ENCODE assay signal across 22 mouse cellular contexts in genomic region chr3:45924338-45924737, GRCm38 (mm10).
DNase-seq lines count a peak whose midpoint lies in the region; ATAC-seq and TF ChIP-seq lines count a peak whose summit lies in the region.
"Had no signal": no experiment of that assay in that cellular context is flagged by ENCODE, and none has a peak within 500 bp of the region (broad histone marks: within the 10 kb centered on the region; RNA-seq: fewer than 3 reads in every experiment).

No protein-coding gene starts in this region.

- no peak overlapping the region for H3K9ac ChIP-seq in intestine, postnatal 0 days (ENCODE audit: low read depth, low read length)
- H3K9ac ChIP-seq in intestine, embryonic 15.5 days, result no peak overlapping the region
- no peak overlapping the region for H3K9ac ChIP-seq in lung, embryonic 14.5 days
- H3K9ac ChIP-seq: embryonic facial prominence, embryonic 12.5 days; forebrain, embryonic 15.5 days; heart, embryonic 15.5 days; hindbrain, embryonic 12.5 days had no signal

- 0 out of 2 replicates have a peak, but pooled peaks have one; percentile 17 for TF ChIP-seq CTCF in intestine, postnatal 0 days (IDR thresholded peaks at IDR 0.05; ENCODE audit: low read depth)
- TF ChIP-seq CTCF in lung, embryonic 14.5 days (IDR thresholded peaks at IDR 0.05; ENCODE audit: low read depth), result peak; percentile 37

- H3K9me3 ChIP-seq in intestine, postnatal 0 days (ENCODE audit: control insufficient read depth), result 0 out of 2 replicates have a peak, but pooled peaks cover 2% of the 10 kb centered on the region
- H3K9me3 ChIP-seq in intestine, embryonic 15.5 days, result no peaks in the 10 kb centered on the region
- no peaks in the 10 kb centered on the region for H3K9me3 ChIP-seq in lung, embryonic 14.5 days (ENCODE audit: low read depth, low read length)
- H3K9me3 ChIP-seq: embryonic facial prominence, embryonic 12.5 days; forebrain, embryonic 15.5 days; heart, embryonic 15.5 days; hindbrain, embryonic 12.5 days had no signal

- no peaks in the 10 kb centered on the region for H3K4me1 ChIP-seq in intestine, postnatal 0 days (replicated peaks; ENCODE audit: control insufficient read depth, insufficient read depth, low read length)
- no peaks in the 10 kb centered on the region for H3K4me1 ChIP-seq in intestine, embryonic 15.5 days (replicated peaks)
- no peaks in the 10 kb centered on the region for H3K4me1 ChIP-seq in lung, embryonic 14.5 days (ENCODE audit: insufficient read depth)
- H3K4me1 ChIP-seq: embryonic facial prominence, embryonic 12.5 days; forebrain, embryonic 15.5 days; heart, embryonic 15.5 days; hindbrain, embryonic 12.5 days had no signal

- DNase-seq in lung, embryonic 14.5 days, result peak; percentile 10
- no peak for DNase-seq in lung, postnatal 10 days
- peak; percentile 12 for DNase-seq in A20 (ENCODE audit: low read depth, low spot score)
- DNase-seq in brain, adult 2 months (ENCODE audit: low read depth, low spot score), result peak; percentile 8
- DNase-seq in cerebellum, postnatal 14 days, result no peak
- DNase-seq: adrenal gland, adult 2 months; adrenal gland, postnatal 25 days; cerebellum, adult 11 months; cerebellum, adult 8-10 months; cerebellum, postnatal 25 days; gastrocnemius, postnatal 14 days; heart, adult 2 months; heart, postnatal 36 days had no signal

- no peak overlapping the region for H3K4me3 ChIP-seq in intestine, postnatal 0 days (ENCODE audit: low read depth, low read length)
- no peak overlapping the region for H3K4me3 ChIP-seq in intestine, embryonic 15.5 days (replicated peaks)
- no peak overlapping the region for H3K4me3 ChIP-seq in lung, embryonic 14.5 days (ENCODE audit: low read depth, low read length)
- H3K4me3 ChIP-seq: embryonic facial prominence, embryonic 12.5 days; forebrain, embryonic 15.5 days; heart, adult 2 months; heart, embryonic 15.5 days; hindbrain, embryonic 12.5 days had no signal

- no peak overlapping the region for H3K27ac ChIP-seq in intestine, postnatal 0 days (ENCODE audit: low read depth, low read length)
- no peak overlapping the region for H3K27ac ChIP-seq in intestine, embryonic 15.5 days
- H3K27ac ChIP-seq in lung, embryonic 14.5 days (ENCODE audit: low read depth), result no peak overlapping the region
- H3K27ac ChIP-seq: embryonic facial prominence, embryonic 12.5 days; forebrain, embryonic 15.5 days; heart, adult 2 months; heart, embryonic 15.5 days; hindbrain, embryonic 12.5 days had no signal

- no peak for ATAC-seq in intestine, postnatal 0 days
- ATAC-seq in intestine, embryonic 15.5 days, result no peak
- ATAC-seq in lung, embryonic 14.5 days (ENCODE audit: insufficient read depth), result no peak
- no peak for ATAC-seq in megakaryocyte, adult 5-6 weeks (ENCODE audit: poor library complexity, severe bottlenecking)
- ATAC-seq: forebrain, embryonic 15.5 days; hindbrain, embryonic 16.5 days had no signal

- H3K27me3 ChIP-seq in intestine, postnatal 0 days (replicated peaks; ENCODE audit: control insufficient read depth, insufficient read depth, low read length), result no peaks in the 10 kb centered on the region
- H3K27me3 ChIP-seq in intestine, embryonic 15.5 days (replicated peaks), result no peaks in the 10 kb centered on the region
- no peaks in the 10 kb centered on the region for H3K27me3 ChIP-seq in lung, embryonic 14.5 days (ENCODE audit: insufficient read depth, low read length)
- H3K27me3 ChIP-seq: embryonic facial prominence, embryonic 12.5 days; forebrain, embryonic 15.5 days; heart, embryonic 15.5 days; hindbrain, embryonic 12.5 days had no signal

- H3K36me3 ChIP-seq in intestine, postnatal 0 days (ENCODE audit: control insufficient read depth, insufficient read depth), result no peaks in the 10 kb centered on the region
- H3K36me3 ChIP-seq in intestine, embryonic 15.5 days, result no peaks in the 10 kb centered on the region
- no peaks in the 10 kb centered on the region for H3K36me3 ChIP-seq in lung, embryonic 14.5 days (ENCODE audit: insufficient read depth)
- H3K36me3 ChIP-seq: embryonic facial prominence, embryonic 12.5 days; forebrain, embryonic 15.5 days; heart, embryonic 15.5 days; hindbrain, embryonic 12.5 days had no signal

- 61% methylated on average over 1 of the region's 1 CpGs for WGBS in intestine, postnatal 0 days
- WGBS in intestine, embryonic 15.5 days, result 64% methylated on average over 1 of the region's 1 CpGs
- 49% methylated on average over 1 of the region's 1 CpGs for WGBS in lung, embryonic 14.5 days

- no peak overlapping the region for H3K4me2 ChIP-seq in intestine, postnatal 0 days (replicated peaks; ENCODE audit: low read depth)
- H3K4me2 ChIP-seq in intestine, embryonic 15.5 days (replicated peaks), result no peak overlapping the region
- no peak overlapping the region for H3K4me2 ChIP-seq in lung, embryonic 14.5 days
- H3K4me2 ChIP-seq: embryonic facial prominence, embryonic 12.5 days; forebrain, embryonic 15.5 days; heart, embryonic 11.5 days; heart, embryonic 15.5 days; hindbrain, embryonic 12.5 days had no signal

Comparison
In these comparisons a context has a peak if more than half of its experiments do, and no peak if none do; other contexts are left out.
1. DNase-seq: peak in lung, embryonic 14.5 days (single experiment), A20 (single experiment) and brain, adult 2 months (single experiment); none in lung, postnatal 10 days (single experiment) and cerebellum, postnatal 14 days (0 of 2).